Mouse (Mus musculus): ENCODE results near the gene Rtn4ip1. TPM values are rescaled to one million over a fixed set of nuclear protein-coding genes. Genes with fewer than 3 reads are reported as not detected.

The Rtn4ip1 gene
- total RNA-seq, 2 experiments from 2014 or later: 13.4 to 15.5 TPM

DNA sequence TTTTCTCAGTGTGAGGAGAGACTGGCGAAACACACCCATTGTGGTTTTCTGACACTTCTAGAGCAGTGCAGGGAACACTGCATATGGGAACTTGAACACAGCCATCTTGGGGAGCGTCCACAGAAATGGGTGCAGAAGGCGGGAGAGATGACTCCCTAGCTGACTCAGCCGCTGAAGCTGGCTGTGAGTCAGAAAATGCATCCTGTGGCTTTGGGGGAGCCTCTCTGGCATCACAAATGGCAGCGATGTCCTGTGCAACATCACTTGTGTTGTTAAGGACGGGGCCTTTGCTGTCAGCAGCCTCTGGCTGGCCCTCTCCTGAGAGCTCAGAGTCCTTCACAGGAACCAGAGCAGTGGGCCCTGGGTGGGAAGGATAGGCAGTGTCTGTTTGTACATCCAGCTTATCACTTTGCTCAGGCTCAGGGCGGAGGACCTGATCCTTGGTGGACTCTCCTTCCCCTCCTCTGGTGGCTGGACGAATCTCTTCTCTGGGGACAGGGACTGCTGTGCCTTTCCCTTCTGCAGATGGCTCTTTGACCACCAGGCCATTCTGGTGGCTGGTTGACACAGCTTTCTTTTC lies 97.0 kb downstream of the Rtn4ip1 start:
- DNase-seq (ENCODE audit: low spot score in 2 of 2): no peak
- intact Hi-C loops (cut with DNase I): no loop called here

DNA sequence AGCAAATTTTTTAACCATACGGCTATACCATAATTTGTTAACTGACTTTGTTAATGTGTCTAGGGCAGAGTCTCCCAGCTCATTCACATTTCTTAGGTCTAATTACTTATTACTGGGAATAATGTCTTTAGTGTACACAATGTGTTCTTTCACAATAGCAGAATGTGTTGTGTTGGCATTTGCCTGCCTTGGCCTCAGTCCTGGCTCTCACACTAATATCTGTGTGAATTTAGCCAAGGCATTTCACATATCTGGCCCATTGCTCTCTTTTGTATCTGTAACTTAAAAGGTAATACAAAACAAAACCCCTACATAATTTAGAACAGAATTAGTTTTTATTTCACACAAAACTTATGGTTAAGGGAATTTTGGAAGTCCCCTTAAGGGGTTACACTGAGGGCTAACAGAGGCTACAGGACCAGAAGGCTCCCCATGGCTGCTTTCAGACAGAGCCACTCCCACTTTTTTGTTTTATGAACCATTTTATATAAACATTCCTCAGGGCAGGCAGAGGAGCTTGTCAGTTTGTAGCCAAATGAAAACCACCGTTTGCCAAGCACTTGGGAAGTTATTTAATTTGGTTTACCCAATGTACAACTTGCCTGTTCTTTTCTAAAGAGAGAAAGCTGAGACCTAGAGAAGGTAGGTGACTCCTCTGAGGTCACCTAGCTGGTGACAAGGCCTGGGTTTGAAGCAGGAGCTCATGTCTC lies 98.7 kb downstream of the Rtn4ip1 start:
- DNase-seq (ENCODE audit: low spot score in 2 of 2): no peak
- intact Hi-C loops (cut with DNase I): no loop called here

DNA sequence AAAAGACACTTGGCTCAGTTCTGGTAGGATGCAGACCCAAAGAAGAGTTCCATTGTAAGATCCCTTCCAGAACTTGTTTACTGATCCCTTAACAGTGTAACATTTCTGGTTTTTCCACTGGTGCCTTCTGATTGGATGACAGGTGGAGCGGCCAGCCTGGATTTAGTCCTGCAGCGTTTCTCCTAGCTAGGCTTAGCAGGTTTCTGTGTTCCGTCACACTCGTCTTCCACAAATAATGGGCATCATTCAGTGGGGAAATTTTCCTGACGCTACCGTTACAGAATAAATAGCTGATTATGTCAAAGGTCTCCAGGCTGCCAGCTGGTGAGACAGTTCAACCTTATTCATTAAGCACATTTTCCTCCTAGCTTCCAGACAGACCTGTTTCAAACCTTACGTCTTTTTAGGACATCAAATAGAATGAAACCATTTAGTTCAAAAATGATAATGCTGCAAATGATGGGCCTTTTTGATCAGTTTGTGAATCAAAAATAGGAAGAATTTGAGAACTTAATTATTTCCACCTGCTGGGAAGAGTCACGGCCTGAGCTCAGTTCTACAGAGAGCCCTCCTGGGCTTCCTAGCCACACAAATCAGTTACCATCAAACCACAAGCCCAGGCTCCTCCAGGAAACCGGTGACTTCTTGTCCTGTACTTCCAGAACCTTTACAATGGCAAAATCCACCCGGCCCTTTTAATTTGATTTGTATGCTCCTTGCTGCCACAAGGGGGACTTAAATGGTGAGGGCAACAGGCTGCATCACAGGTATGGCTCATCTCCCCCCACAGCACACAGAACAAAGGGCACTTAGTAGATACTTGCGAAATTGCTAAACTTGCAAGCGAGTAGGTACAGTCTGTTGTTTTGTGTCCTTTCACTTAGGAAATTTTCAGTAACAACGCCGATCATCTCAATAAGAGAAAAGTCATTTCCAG lies 100.7 kb downstream of the Rtn4ip1 start:
- intact Hi-C loops (cut with DNase I): no loop called here
- no peak for DNase-seq (ENCODE audit: low spot score in 2 of 2)

DNA sequence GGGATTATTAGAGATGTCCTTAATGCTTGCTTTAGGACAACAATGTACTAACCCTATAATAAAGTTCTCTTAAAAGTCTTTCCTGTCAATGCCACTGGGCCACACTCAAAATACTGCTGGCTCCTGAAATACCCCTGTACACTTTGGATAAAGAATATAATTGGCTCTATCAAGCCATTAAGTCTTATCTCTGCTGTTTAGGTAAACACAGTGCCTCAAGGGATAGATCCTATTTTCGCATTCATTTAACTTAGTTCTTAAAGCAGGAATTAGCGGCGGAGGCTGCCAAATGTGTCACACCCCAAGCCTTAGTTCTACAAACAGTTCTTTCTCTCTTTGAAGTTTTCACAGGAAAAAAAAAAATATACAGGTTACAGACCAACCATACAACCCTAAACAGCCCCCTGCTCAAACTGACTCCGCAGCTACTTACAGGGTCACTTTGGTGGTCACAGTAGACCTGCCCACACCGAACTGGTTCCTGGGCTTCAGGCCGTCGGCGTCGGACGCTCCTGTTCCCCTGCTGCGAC lies 101.5 kb downstream of the Rtn4ip1 start:
- intact Hi-C loops (cut with DNase I): no loop called here
- no peak for DNase-seq (ENCODE audit: low spot score in 2 of 2)

DNA sequence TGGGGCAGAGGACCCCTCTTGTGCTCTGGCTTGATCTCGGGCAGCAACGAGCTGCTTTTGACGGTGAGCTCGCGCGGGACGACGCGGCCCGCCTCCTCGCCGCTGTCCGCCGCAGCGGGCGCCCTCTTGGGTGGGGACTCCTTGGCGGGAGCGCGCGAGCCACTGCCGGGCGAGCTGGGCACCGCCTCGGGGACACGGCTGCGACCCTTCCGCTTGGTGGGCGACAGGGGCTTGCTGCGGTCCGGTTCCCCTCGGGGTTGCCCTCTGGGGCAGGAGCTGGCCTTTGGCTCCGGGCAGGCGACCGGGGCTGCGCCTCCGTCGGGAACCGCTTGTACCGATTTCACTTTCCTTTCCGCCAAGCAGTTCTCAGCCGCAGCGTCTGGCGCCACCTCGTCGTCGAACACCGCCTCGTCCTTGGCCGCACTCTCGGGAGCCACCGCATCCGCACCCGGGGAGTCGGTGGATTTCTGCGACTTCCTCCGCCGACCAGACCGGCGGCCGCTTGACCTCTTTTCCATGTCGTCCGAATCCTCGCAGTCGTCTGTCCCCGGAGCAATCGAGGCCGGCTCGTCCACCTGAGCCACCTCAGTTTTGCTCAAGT lies 102.0 kb downstream of the Rtn4ip1 start:
- intact Hi-C loops (cut with DNase I): no loop called here

DNA sequence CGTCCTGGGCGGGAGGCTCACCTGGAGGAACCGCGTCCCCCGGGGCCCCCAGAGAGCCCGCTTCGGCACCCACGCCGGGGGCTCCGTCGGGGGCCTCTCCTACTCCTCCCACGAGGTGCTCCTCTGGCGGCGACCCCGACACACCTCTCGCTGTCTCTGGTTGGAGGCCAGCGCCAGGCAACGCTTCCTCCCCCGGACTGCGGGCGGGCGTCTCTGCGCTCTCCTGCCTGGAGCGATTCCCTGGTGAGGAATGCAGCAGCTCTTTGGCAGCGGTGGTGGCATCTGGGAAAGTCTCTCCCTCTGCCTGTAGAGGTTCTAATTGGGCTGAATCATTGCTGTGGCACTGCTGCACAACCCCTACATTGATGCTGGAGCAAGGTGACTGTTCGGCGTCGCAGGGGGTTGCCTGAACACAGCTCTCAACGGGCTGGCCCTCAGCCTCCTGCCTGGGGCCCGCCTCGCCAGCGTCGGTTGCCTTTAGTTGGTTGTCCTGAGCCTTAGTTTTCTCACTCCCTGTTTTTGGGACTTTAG lies 102.7 kb downstream of the Rtn4ip1 start:
- peak in 1 of 2 experiments; percentile 4 for DNase-seq (ENCODE audit: low spot score in 2 of 2)
- intact Hi-C loops (cut with DNase I): no loop called here

More for the DNA sequence above, 102.0 kb downstream of the Rtn4ip1 start:
- DNase-seq (ENCODE audit: low spot score in 2 of 2): peak in 1 of 2 experiments; percentile 36

DNA sequence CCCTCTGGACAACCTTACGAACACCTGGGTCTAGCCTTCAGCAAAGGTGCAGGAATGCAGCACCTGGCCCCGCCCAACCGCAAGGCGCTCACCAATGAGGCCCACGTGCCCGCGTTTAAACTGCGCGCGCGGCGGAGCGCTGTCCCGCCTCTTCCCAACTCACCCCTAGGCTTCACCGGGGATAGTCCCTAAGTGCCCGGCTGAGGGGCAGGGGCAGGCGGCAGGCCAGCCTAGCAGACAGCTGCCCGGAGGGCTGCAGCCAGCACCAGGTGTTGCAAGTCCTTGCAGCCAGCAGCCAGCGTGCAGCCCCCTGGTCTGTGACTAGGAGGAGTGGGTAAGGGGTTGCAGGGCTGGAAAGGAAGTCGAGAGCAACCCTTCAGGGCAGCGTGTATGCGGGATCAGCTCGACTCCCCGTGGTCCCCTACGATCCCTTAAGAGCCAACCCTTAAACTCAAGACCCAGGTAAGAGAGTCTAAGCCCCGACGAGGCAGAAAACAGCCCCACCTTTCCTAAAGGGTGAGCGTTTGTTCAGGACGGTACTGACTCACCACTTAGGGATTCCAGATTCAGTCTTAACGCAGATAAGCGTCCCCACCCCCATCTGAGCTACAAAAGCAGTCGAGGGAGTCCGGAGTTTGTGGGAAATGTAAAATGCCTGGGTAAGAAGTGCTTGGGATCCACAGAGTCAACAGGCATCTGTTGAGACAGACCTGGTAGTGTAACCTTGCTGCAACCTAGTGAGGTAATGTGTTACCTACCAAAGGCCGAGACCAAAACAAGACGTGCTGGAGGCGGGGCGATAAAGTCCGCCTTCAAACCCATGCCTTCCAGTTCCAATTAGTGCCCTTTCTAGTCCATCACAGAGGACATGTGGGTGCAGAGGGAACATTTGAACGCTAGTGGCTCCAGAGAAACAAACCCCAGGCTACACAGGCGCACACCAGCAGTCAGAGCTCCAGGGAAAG lies 104.4 kb downstream of the Rtn4ip1 start:
- DNase-seq (ENCODE audit: low spot score in 2 of 2): no peak
- intact Hi-C loops (cut with DNase I): no loop called here

Other genes starting within 250 kb of the Rtn4ip1 start
- gene Qrsl1, start 62 bp upstream of the Rtn4ip1 start, total RNA-seq (2021): 10 to 100 TPM; 14.7 to 14.9 TPM
- under 1 TPM; 0.64 to 0.91 TPM for gene Crybg1, start 247.0 kb downstream of the Rtn4ip1 start, total RNA-seq (2021)